Mouse (Mus musculus): Measurements from ENCODE around the gene Smad1. TPM values are rescaled to one million over a fixed set of nuclear protein-coding genes. Genes with fewer than 3 reads are reported as not detected.

Gene Smad1
- polyA plus RNA-seq, 1 experiment from 2014 or later = 73.5 TPM

GRCm38 (mm10) chr8:79288681-79289080 lies 110.6 kb downstream of the Smad1 start:
- Histone ChIP-seq H3K27me3 (ENCODE audit: control insufficient read depth, insufficient read depth, low read length) (no peaks in the 10 kb centered on the region), H3K4me2 (ENCODE audit: low read depth, low read length) (no peak overlapping the region), H3K4me1 (ENCODE audit: control insufficient read depth, insufficient read depth, low read length) (peaks cover 10% of the 10 kb centered on the region), H3K9me3 (ENCODE audit: control insufficient read depth, low read length) (no peaks in the 10 kb centered on the region), H3K4me3 (ENCODE audit: low read depth, low read length) (no peak overlapping the region), H3K27ac (ENCODE audit: low read depth, low read length) (no peak overlapping the region), H3K36me3 (ENCODE audit: control insufficient read depth, insufficient read depth, low read length) (no peaks in the 10 kb centered on the region), H3K9ac (replicated peaks; ENCODE audit: low read depth, low read length) (no peak overlapping the region)
- no peak for ATAC-seq (ENCODE audit: low read depth)
- WGBS = 76% methylated on average over 2 of the region's 2 CpGs

Other genes starting within 250 kb of the Smad1 start
- gene 1700011L22Rik, start 150.9 kb downstream of the Smad1 start, polyA plus RNA-seq (2014; fragmentation: Nextera tagmentation; extraction: Ambion mirVana) = not detected in 2 replicates
- 16.1 and 17.2 TPM in 2 replicates for gene Mmaa, start 104.6 kb downstream of the Smad1 start, polyA plus RNA-seq (2014; fragmentation: Nextera tagmentation; extraction: Ambion mirVana)
- 21.1 and 21.8 TPM in 2 replicates for gene Otud4, start 240.1 kb upstream of the Smad1 start, polyA plus RNA-seq (2014; fragmentation: Nextera tagmentation; extraction: Ambion mirVana)

Measured in neural tube, embryonic 14.5 days (tissue).